Mouse (Mus musculus): Measurements from ENCODE around the gene Mcf2l. TPM values are rescaled to one million over a fixed set of nuclear protein-coding genes. Genes with fewer than 3 reads are reported as not detected.

Mcf2l gene
- polyA plus RNA-seq, 1 experiment: 9.7 TPM

GRCm38 (mm10) chr8:12831659-12832589, 41.7 kb upstream of the Mcf2l start:
- 97% methylated on average over 7 of the region's 7 CpGs for WGBS
- H3K27me3 ChIP-seq (ENCODE audit: control insufficient read depth, insufficient read depth, low read length): no peaks in the 10 kb centered on the region
- no peak overlapping the region for H3K27ac ChIP-seq (ENCODE audit: control insufficient read depth, insufficient read depth, low read length)
- H3K36me3 ChIP-seq (ENCODE audit: control insufficient read depth, insufficient read depth, low read length): no peaks in the 10 kb centered on the region
- no peak for DNase-seq
- H3K4me1 ChIP-seq (replicated peaks; ENCODE audit: control insufficient read depth, insufficient read depth, low read length): no peaks in the 10 kb centered on the region
- no peak overlapping the region for H3K4me3 ChIP-seq (ENCODE audit: control insufficient read depth, insufficient read depth, low read length)
- TF ChIP-seq CTCF (IDR thresholded peaks at IDR 0.05; ENCODE audit: borderline replicate concordance, control insufficient read depth, extremely low read depth, insufficient read depth, low read length, poor library complexity): no peak
- TF ChIP-seq POLR2A (IDR thresholded peaks at IDR 0.05; ENCODE audit: control insufficient read depth, extremely low read depth, insufficient read depth, low read length, poor library complexity): no peak

GRCm38 (mm10) chr8:12833616-12834015, 40.0 kb upstream of the Mcf2l start:
- Histone ChIP-seq H3K4me1 (replicated peaks; ENCODE audit: control insufficient read depth, insufficient read depth, low read length) (no peaks in the 10 kb centered on the region), H3K27me3 (ENCODE audit: control insufficient read depth, insufficient read depth, low read length) (no peaks in the 10 kb centered on the region), H3K36me3 (ENCODE audit: control insufficient read depth, insufficient read depth, low read length) (no peaks in the 10 kb centered on the region; the same call in 1 of the 2 replicates), H3K27ac (ENCODE audit: control insufficient read depth, insufficient read depth, low read length) (no peak overlapping the region), H3K4me3 (ENCODE audit: control insufficient read depth, insufficient read depth, low read length) (no peak overlapping the region)
- no peak for TF ChIP-seq POLR2A (IDR thresholded peaks at IDR 0.05; ENCODE audit: control insufficient read depth, extremely low read depth, insufficient read depth, low read length, poor library complexity)
- TF ChIP-seq CTCF (IDR thresholded peaks at IDR 0.05; ENCODE audit: borderline replicate concordance, control insufficient read depth, extremely low read depth, insufficient read depth, low read length, poor library complexity): no peak
- over 99% methylated on average over 5 of the region's 5 CpGs for WGBS
- DNase-seq: no peak

GRCm38 (mm10) chr8:12840834-12841233, 32.8 kb upstream of the Mcf2l start:
- H3K4me3 ChIP-seq (ENCODE audit: control insufficient read depth, insufficient read depth, low read length): no peak overlapping the region
- H3K4me1 ChIP-seq (replicated peaks; ENCODE audit: control insufficient read depth, insufficient read depth, low read length): no peaks in the 10 kb centered on the region
- H3K27ac ChIP-seq (ENCODE audit: control insufficient read depth, insufficient read depth, low read length): no peak overlapping the region
- DNase-seq: no peak
- 94% methylated on average over 7 of the region's 7 CpGs for WGBS
- no peak for TF ChIP-seq CTCF (IDR thresholded peaks at IDR 0.05; ENCODE audit: borderline replicate concordance, control insufficient read depth, extremely low read depth, insufficient read depth, low read length, poor library complexity)
- TF ChIP-seq POLR2A (IDR thresholded peaks at IDR 0.05; ENCODE audit: control insufficient read depth, extremely low read depth, insufficient read depth, low read length, poor library complexity): no peak
- H3K27me3 ChIP-seq (ENCODE audit: control insufficient read depth, insufficient read depth, low read length): no peaks in the 10 kb centered on the region
- H3K36me3 ChIP-seq (ENCODE audit: control insufficient read depth, insufficient read depth, low read length): no peaks in the 10 kb centered on the region; the same call in 1 of the 2 replicates

GRCm38 (mm10) chr8:12842342-12842995, 31.1 kb upstream of the Mcf2l start:
- H3K27ac ChIP-seq (ENCODE audit: control insufficient read depth, insufficient read depth, low read length): no peak overlapping the region
- no peak overlapping the region for H3K4me3 ChIP-seq (ENCODE audit: control insufficient read depth, insufficient read depth, low read length)
- no peaks in the 10 kb centered on the region; the same call in 1 of the 2 replicates for H3K36me3 ChIP-seq (ENCODE audit: control insufficient read depth, insufficient read depth, low read length)
- H3K4me1 ChIP-seq (replicated peaks; ENCODE audit: control insufficient read depth, insufficient read depth, low read length): no peaks in the 10 kb centered on the region
- 97% methylated on average over 11 of the region's 11 CpGs for WGBS
- TF ChIP-seq CTCF (IDR thresholded peaks at IDR 0.05; ENCODE audit: borderline replicate concordance, control insufficient read depth, extremely low read depth, insufficient read depth, low read length, poor library complexity) (no peak), POLR2A (IDR thresholded peaks at IDR 0.05; ENCODE audit: control insufficient read depth, extremely low read depth, insufficient read depth, low read length, poor library complexity) (no peak)
- no peaks in the 10 kb centered on the region for H3K27me3 ChIP-seq (ENCODE audit: control insufficient read depth, insufficient read depth, low read length)
- no peak for DNase-seq

GRCm38 (mm10) chr8:12844347-12844950, 29.2 kb upstream of the Mcf2l start:
- H3K27ac ChIP-seq (ENCODE audit: control insufficient read depth, insufficient read depth, low read length): no peak overlapping the region
- TF ChIP-seq POLR2A (IDR thresholded peaks at IDR 0.05; ENCODE audit: control insufficient read depth, extremely low read depth, insufficient read depth, low read length, poor library complexity): no peak
- TF ChIP-seq CTCF (IDR thresholded peaks at IDR 0.05; ENCODE audit: borderline replicate concordance, control insufficient read depth, extremely low read depth, insufficient read depth, low read length, poor library complexity): no peak
- 96% methylated on average over 16 of the region's 16 CpGs for WGBS
- H3K4me3 ChIP-seq (ENCODE audit: control insufficient read depth, insufficient read depth, low read length): no peak overlapping the region
- H3K4me1 ChIP-seq (replicated peaks; ENCODE audit: control insufficient read depth, insufficient read depth, low read length): no peaks in the 10 kb centered on the region
- H3K36me3 ChIP-seq (ENCODE audit: control insufficient read depth, insufficient read depth, low read length): no peaks in the 10 kb centered on the region
- no peak for DNase-seq
- H3K27me3 ChIP-seq (ENCODE audit: control insufficient read depth, insufficient read depth, low read length): no peaks in the 10 kb centered on the region

- Histone ChIP-seq H3K4me3 (ENCODE audit: control insufficient read depth, insufficient read depth, low read length) (no peak overlapping the region), H3K27ac (ENCODE audit: control insufficient read depth, insufficient read depth, low read length) (no peak overlapping the region), H3K27me3 (ENCODE audit: control insufficient read depth, insufficient read depth, low read length) (no peaks in the 10 kb centered on the region), H3K36me3 (ENCODE audit: control insufficient read depth, insufficient read depth, low read length) (no peaks in the 10 kb centered on the region), H3K4me1 (replicated peaks; ENCODE audit: control insufficient read depth, insufficient read depth, low read length) (no peaks in the 10 kb centered on the region)
- 96% methylated on average over 6 of the region's 6 CpGs for WGBS
- TF ChIP-seq POLR2A (IDR thresholded peaks at IDR 0.05; ENCODE audit: control insufficient read depth, extremely low read depth, insufficient read depth, low read length, poor library complexity) (no peak), CTCF (IDR thresholded peaks at IDR 0.05; ENCODE audit: borderline replicate concordance, control insufficient read depth, extremely low read depth, insufficient read depth, low read length, poor library complexity) (no peak)
- DNase-seq: no peak
These were observed 27.2 kb upstream of the Mcf2l start for GRCm38 (mm10) chr8:12846447-12846846.

Data from thymus, adult 2 months (tissue).